Mouse (Mus musculus): ENCODE results near the gene Olfr699. TPM values are rescaled to one million over a fixed set of nuclear protein-coding genes. Genes with fewer than 3 reads are reported as not detected.
"Not testable (repeated sequence)": the region's sequence is repeated elsewhere in the genome, so short reads cannot be mapped to it uniquely, and the experiment has no call there.

Olfr699 gene
- not detected in 2 replicates for polyA plus RNA-seq (2012; rRNA removed)

GRCm38 (mm10) chr7:106793098-106793497, at the start of gene Olfr699:
TSS of gene Olfr699 (minus strand) at chr7:106793198.
- no peak for DNase-seq (ENCODE audit: low read depth)

GRCm38 (mm10) chr7:106833793-106834192, 40.8 kb upstream of the Olfr699 start, which contains the start of gene Olfr702:
TSS of gene Olfr702 (minus strand) at chr7:106833893.
- DNase-seq (ENCODE audit: low read depth), result no peak

- DNase-seq (ENCODE audit: low read depth), result no peak
Measured at GRCm38 (mm10) chr7:106818414-106818813, 25.4 kb upstream of the Olfr699 start.

- DNase-seq (ENCODE audit: low read depth), result no peak
Measured at GRCm38 (mm10) chr7:106815775-106816174, 22.8 kb upstream of the Olfr699 start.

- no peak for DNase-seq (ENCODE audit: low read depth)
Measured at GRCm38 (mm10) chr7:106813829-106814228, 20.8 kb upstream of the Olfr699 start, which contains the start of gene Olfr701. TSS of gene Olfr701 (plus strand) at chr7:106814129.

- DNase-seq (ENCODE audit: low read depth), result no peak
Measured at GRCm38 (mm10) chr7:106808734-106809133, 15.7 kb upstream of the Olfr699 start, which contains the start of gene Olfr700. TSS of gene Olfr700 (minus strand) at chr7:106808834.

- no peak for DNase-seq (ENCODE audit: low read depth)
Measured at GRCm38 (mm10) chr7:106788330-106788729, 4.7 kb downstream of the Olfr699 start.

GRCm38 (mm10) chr7:106761008-106761407, 32.0 kb downstream of the Olfr699 start:
- DNase-seq (ENCODE audit: low read depth), result not testable (repeated sequence)

- DNase-seq (ENCODE audit: low read depth), result no peak
Measured at GRCm38 (mm10) chr7:106758800-106759199, 34.2 kb downstream of the Olfr699 start.

- no peak for DNase-seq (ENCODE audit: low read depth)
Measured at GRCm38 (mm10) chr7:106755297-106755696, 37.7 kb downstream of the Olfr699 start, which contains the start of gene Olfr698. TSS of gene Olfr698 (minus strand) at chr7:106755397.

GRCm38 (mm10) chr7:106745811-106746210, 47.2 kb downstream of the Olfr699 start:
- no peak for DNase-seq (ENCODE audit: low read depth)

GRCm38 (mm10) chr7:106742343-106742742, 50.7 kb downstream of the Olfr699 start, which contains the start of gene Olfr697:
TSS of gene Olfr697 (minus strand) at chr7:106742443.
- no peak for DNase-seq (ENCODE audit: low read depth)

Other genes starting within 250 kb of the Olfr699 start
- not detected in 2 replicates for gene Olfr693, start 112.6 kb downstream of the Olfr699 start, polyA plus RNA-seq (2012; rRNA removed)
- gene Olfr694, start 101.4 kb downstream of the Olfr699 start, polyA plus RNA-seq (2012; rRNA removed), result not detected in 2 replicates
- not detected in 2 replicates for gene Olfr695, start 76.8 kb downstream of the Olfr699 start, polyA plus RNA-seq (2012; rRNA removed)
- not detected in 2 replicates for gene Olfr697, start 50.8 kb downstream of the Olfr699 start, polyA plus RNA-seq (2012; rRNA removed)
- gene Olfr698, start 37.8 kb downstream of the Olfr699 start, polyA plus RNA-seq (2012; rRNA removed), result not detected in 2 replicates
- gene Olfr700, start 15.6 kb upstream of the Olfr699 start, polyA plus RNA-seq (2012; rRNA removed), result not detected in 2 replicates
- 0.14 TPM in 1 of 2 replicates, not detected in the other for gene Olfr701, start 20.9 kb upstream of the Olfr699 start, polyA plus RNA-seq (2012; rRNA removed)
- not detected in 2 replicates for gene Olfr702, start 40.7 kb upstream of the Olfr699 start, polyA plus RNA-seq (2012; rRNA removed)
- gene Olfr703, start 50.2 kb upstream of the Olfr699 start, polyA plus RNA-seq (2012; rRNA removed), result not detected in 2 replicates
- not detected in 2 replicates for gene Olfr704, start 70.0 kb upstream of the Olfr699 start, polyA plus RNA-seq (2012; rRNA removed)
- not detected in 2 replicates for gene Olfr705, start 83.7 kb upstream of the Olfr699 start, polyA plus RNA-seq (2012; rRNA removed)
- gene Olfr706, start 95.0 kb upstream of the Olfr699 start, polyA plus RNA-seq (2012; rRNA removed), result not detected in 2 replicates
- gene Olfr707, start 108.0 kb upstream of the Olfr699 start, polyA plus RNA-seq (2012; rRNA removed), result not detected in 2 replicates
- not detected in 2 replicates for gene Olfr1532-ps1, start 114.8 kb upstream of the Olfr699 start, polyA plus RNA-seq (2012; rRNA removed)
- gene Olfr709-ps1, start 139.0 kb upstream of the Olfr699 start, polyA plus RNA-seq (2012; rRNA removed), result not detected in 2 replicates
- not detected in 2 replicates for gene Olfr710, start 155.1 kb upstream of the Olfr699 start, polyA plus RNA-seq (2012; rRNA removed)
- not detected in 2 replicates for gene Olfr6, start 170.7 kb upstream of the Olfr699 start, polyA plus RNA-seq (2012; rRNA removed)
- not detected in 2 replicates for gene Olfr711, start 182.3 kb upstream of the Olfr699 start, polyA plus RNA-seq (2012; rRNA removed)
- gene Olfr2, start 212.9 kb upstream of the Olfr699 start, polyA plus RNA-seq (2012; rRNA removed), result not detected in 2 replicates
- not detected in 2 replicates for gene Olfr713, start 238.0 kb upstream of the Olfr699 start, polyA plus RNA-seq (2012; rRNA removed)

Measured in gonadal fat pad, adult 2 months (tissue).